Mouse (Mus musculus) neural tube, embryonic 11.5 days (tissue): ENCODE data around the gene Cox20. TPM values are rescaled to one million over a fixed set of nuclear protein-coding genes. Genes with fewer than 3 reads are reported as not detected.
A peak's percentile ranks its signal among the peaks of the same experiment; 100 is the strongest.

Experiments used
- ATAC-seq: fragments of 200-750 bp; cut with Nextera tagmentation; 2 replicates; pipeline ENCODE4 v1.8.0; 2017; ENCODE audit warnings: moderate number of reproducible peaks, mild to moderate bottlenecking, moderate TSS enrichment, moderate library complexity; ENCODE audit not compliant: insufficient read depth, low FRiP score, low TSS enrichment
- DNase-seq: peaks from one replicate; pipeline ENCODE4 v3.0.0-alpha.2; 2015; ENCODE audit warnings: low spot score
- H3K27ac ChIP-seq: fragments of 300-500 bp; sonication (generic); 2 replicates; pipeline ENCODE4 v1.5.1; 2014; ENCODE audit warnings: low read depth, mild to moderate bottlenecking, low read length
- H3K27me3 ChIP-seq: fragments of 300-500 bp; sonication (generic); 2 replicates; pipeline ENCODE4 v1.6.1; 2014; ENCODE audit warnings: mild to moderate bottlenecking, low read length, mixed read lengths; ENCODE audit not compliant: control insufficient read depth, insufficient read depth
- H3K36me3 ChIP-seq: fragments of 300-500 bp; sonication (generic); 2 replicates; pipeline ENCODE4 v1.6.1; 2014; ENCODE audit warnings: mild to moderate bottlenecking, low read length, moderate library complexity, mixed read lengths; ENCODE audit not compliant: control insufficient read depth, insufficient read depth
- H3K4me1 ChIP-seq: fragments of 300-500 bp; sonication (generic); 2 replicates; pipeline ENCODE4 v1.6.1; 2014; ENCODE audit warnings: low read length, mixed read lengths; ENCODE audit not compliant: control insufficient read depth, insufficient read depth
- H3K4me2 ChIP-seq: fragments of 300-500 bp; sonication (generic); 2 replicates; pipeline ENCODE4 v1.6.1; 2014; ENCODE audit warnings: low read depth, mild to moderate bottlenecking, moderate library complexity
- H3K4me3 ChIP-seq: fragments of 300-500 bp; sonication (generic); 2 replicates; pipeline ENCODE4 v1.5.1; 2014; ENCODE audit warnings: low read depth, low read length
- H3K9ac ChIP-seq: fragments of 300-500 bp; sonication (generic); 2 replicates; pipeline ENCODE4 v1.6.1; 2014; ENCODE audit warnings: mild to moderate bottlenecking, low read length
- H3K9me3 ChIP-seq: fragments of 300-500 bp; sonication (generic); 2 replicates; pipeline ENCODE4 v1.6.1; 2016; ENCODE audit warnings: low read length; ENCODE audit not compliant: control insufficient read depth
- WGBS: fragments of 180-500 bp; shearing (Covaris S2); extraction: QIAGEN DNeasy Blood & Tissue Kit; methylation state at CpG from one replicate; pipeline ENCODE4 v1.1.7; 2014; 5-methylcytosine and 5-hydroxymethylcytosine counted together
- polyA plus RNA-seq: library from polyadenylated mRNA; unstranded; fragments of >200 nt; fragmentation: Nextera tagmentation; extraction: Ambion mirVana; gene quantifications from 2 replicates; pipeline ENCODE4 v1.2.1, GENCODE M21; 2014

The Cox20 gene
- polyA plus RNA-seq, 1 experiment from 2014 or later, result 104 TPM

DNA sequence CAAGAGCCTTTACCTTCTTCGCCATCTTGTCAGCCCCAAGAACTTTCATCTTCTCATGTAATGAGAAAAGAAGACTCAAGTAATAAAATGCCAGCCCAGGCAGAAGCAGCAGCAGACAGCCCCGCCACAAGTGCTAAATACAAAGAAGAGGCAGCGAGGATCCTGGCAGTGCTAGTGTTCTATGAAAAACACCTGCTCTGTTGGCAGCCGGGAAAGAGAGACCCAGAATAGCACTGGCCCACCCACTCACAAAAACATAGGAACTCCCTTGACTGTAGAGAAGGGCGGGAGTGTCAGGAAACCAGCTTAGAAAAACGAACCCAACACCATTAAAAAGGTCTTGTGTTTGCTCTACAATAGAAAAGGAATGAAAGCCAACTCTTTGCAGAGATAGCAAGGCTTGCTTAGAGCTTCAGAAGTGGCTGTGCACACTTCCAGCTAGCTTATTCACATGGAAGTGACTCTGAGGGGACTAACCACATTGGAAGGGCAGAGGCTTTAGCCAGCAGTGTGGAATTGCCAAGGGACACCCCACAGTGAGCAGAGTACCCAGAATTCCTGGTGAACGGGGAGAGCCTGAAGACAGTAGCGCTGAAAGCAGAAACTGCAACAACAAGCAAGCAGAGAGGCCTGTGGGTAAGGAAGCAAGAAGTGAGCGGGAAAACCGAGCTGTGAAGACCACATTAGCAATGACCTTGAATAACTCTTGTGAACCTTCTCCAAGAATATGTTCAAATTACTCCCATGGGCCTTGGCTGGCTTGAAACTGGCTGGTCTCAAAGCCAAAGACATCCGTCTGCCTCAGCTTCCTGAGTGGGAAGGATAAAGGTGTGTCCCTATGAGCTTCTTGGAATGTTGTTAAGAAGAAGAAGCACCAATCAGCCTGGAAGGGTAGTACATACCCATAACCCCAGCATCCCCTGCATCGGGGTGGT lies 39.1 kb downstream of the Cox20 start:
- DNase-seq, result no peak
- no peak for ATAC-seq
- no peaks in the 10 kb centered on the region for H3K9me3 ChIP-seq
- H3K27ac ChIP-seq, result no peak overlapping the region
- H3K4me1 ChIP-seq, result no peaks in the 10 kb centered on the region
- WGBS, result 74% methylated on average over 12 of the region's 12 CpGs
- H3K9ac ChIP-seq, result no peak overlapping the region
- no peak overlapping the region for H3K4me2 ChIP-seq
- H3K36me3 ChIP-seq, result no peaks in the 10 kb centered on the region
- no peak overlapping the region for H3K4me3 ChIP-seq
- H3K27me3 ChIP-seq, result no peaks in the 10 kb centered on the region

DNA sequence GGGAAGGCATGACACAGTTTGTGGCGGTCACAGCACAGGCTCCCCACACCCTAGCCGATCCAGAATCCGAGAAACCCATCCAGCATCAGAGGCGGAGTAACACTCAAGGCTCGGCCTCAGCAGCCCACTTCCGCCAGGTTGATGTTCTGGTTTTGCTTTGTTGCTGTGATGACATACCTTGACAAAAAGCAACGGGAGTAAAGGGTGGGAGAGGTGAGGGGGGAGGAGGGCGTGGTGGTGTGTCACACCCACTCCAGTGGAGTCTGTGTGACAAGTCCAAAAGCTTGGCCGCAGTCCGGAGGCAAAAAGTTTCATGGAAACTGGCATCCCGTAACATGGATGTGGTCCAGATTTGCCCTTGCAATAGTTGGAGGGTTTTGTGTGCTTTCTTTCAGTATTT lies 41.3 kb downstream of the Cox20 start:
- ATAC-seq, result no peak
- H3K9me3 ChIP-seq, result no peaks in the 10 kb centered on the region
- H3K4me2 ChIP-seq, result no peak overlapping the region
- no peaks in the 10 kb centered on the region for H3K4me1 ChIP-seq
- H3K36me3 ChIP-seq, result no peaks in the 10 kb centered on the region
- no peak overlapping the region for H3K27ac ChIP-seq
- H3K4me3 ChIP-seq, result no peak overlapping the region
- DNase-seq, result no peak
- H3K27me3 ChIP-seq, result no peaks in the 10 kb centered on the region
- WGBS, result 85% methylated on average over 11 of the region's 11 CpGs
- H3K9ac ChIP-seq, result no peak overlapping the region

GRCm38 (mm10) chr1:178360702-178361101 lies 41.8 kb downstream of the Cox20 start:
- WGBS, result 63% methylated on average over 2 of the region's 2 CpGs
- no peak for ATAC-seq
- H3K9me3 ChIP-seq, result no peaks in the 10 kb centered on the region

DNA sequence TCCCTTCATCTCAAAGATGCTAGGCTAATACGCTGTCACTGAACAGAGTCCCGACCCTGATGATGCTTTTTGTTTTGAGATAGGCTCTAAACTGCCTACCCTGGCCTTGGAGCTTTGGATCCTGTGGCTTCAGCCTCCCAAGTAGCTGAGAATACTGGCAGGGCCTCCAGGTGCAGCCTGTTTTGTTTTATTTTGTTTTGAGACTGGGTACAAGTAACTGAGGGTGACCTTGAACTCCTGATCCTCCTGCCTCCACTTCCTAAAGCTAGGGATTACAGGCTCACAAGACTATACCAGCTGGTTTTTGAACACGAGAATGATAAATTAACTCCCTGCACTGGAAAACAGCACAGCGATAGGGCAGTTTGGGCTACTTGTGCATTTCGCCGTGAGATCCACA lies 46.2 kb downstream of the Cox20 start:
- no peak overlapping the region for H3K9ac ChIP-seq
- ATAC-seq, result no peak
- H3K27me3 ChIP-seq, result no peaks in the 10 kb centered on the region
- H3K36me3 ChIP-seq, result no peaks in the 10 kb centered on the region
- H3K9me3 ChIP-seq, result no peaks in the 10 kb centered on the region
- 83% methylated on average over 6 of the region's 6 CpGs for WGBS
- 0 out of 2 replicates have a peak, but pooled peaks cover 4% of the 10 kb centered on the region for H3K4me1 ChIP-seq
- no peak overlapping the region for H3K4me3 ChIP-seq
- no peak overlapping the region for H3K4me2 ChIP-seq
- no peak overlapping the region for H3K27ac ChIP-seq
- no peak for DNase-seq

More at GRCm38 (mm10) chr1:178360702-178361101, 41.8 kb downstream of the Cox20 start:
- no peak overlapping the region for H3K4me3 ChIP-seq
- no peak overlapping the region for H3K4me2 ChIP-seq
- H3K27me3 ChIP-seq, result no peaks in the 10 kb centered on the region
- no peak overlapping the region for H3K9ac ChIP-seq
- H3K27ac ChIP-seq, result no peak overlapping the region
- DNase-seq, result no peak
- H3K4me1 ChIP-seq, result no peaks in the 10 kb centered on the region
- H3K36me3 ChIP-seq, result no peaks in the 10 kb centered on the region

GRCm38 (mm10) chr1:178368121-178368520 lies 49.2 kb downstream of the Cox20 start:
- Histone ChIP-seq H3K4me3 (no peak overlapping the region), H3K9ac (no peak overlapping the region), H3K9me3 (no peaks in the 10 kb centered on the region), H3K4me1 (0 out of 2 replicates have a peak, but pooled peaks cover 4% of the 10 kb centered on the region), H3K36me3 (no peaks in the 10 kb centered on the region), H3K27ac (no peak overlapping the region), H3K27me3 (no peaks in the 10 kb centered on the region), H3K4me2 (no peak overlapping the region)
- 75% methylated on average over 6 of the region's 6 CpGs for WGBS
- DNase-seq, result no peak
- no peak for ATAC-seq

GRCm38 (mm10) chr1:178368548-178369271 lies 49.8 kb downstream of the Cox20 start:
- Histone ChIP-seq H3K27me3 (no peaks in the 10 kb centered on the region), H3K9ac (peak overlapping the region; percentile 63), H3K4me2 (peak overlapping the region; percentile 81), H3K27ac (peak overlapping the region; percentile 47), H3K9me3 (no peaks in the 10 kb centered on the region), H3K4me1 (0 out of 2 replicates have a peak, but pooled peaks cover 4% of the 10 kb centered on the region), H3K4me3 (peak overlapping the region; percentile 42), H3K36me3 (no peaks in the 10 kb centered on the region)
- DNase-seq, result peak; percentile 90
- 4% methylated on average over 36 of the region's 36 CpGs for WGBS
- ATAC-seq, result peak; percentile 94

GRCm38 (mm10) chr1:178369272-178369651 lies 50.3 kb downstream of the Cox20 start:
- DNase-seq, result peak; percentile 55
- H3K4me1 ChIP-seq, result 0 out of 2 replicates have a peak, but pooled peaks cover 4% of the 10 kb centered on the region
- H3K4me2 ChIP-seq, result peak overlapping the region; percentile 81
- no peaks in the 10 kb centered on the region for H3K9me3 ChIP-seq
- peak overlapping the region; percentile 42 for H3K4me3 ChIP-seq
- peak overlapping the region; percentile 63 for H3K9ac ChIP-seq
- H3K27me3 ChIP-seq, result no peaks in the 10 kb centered on the region
- peak overlapping the region; percentile 47 for H3K27ac ChIP-seq
- ATAC-seq, result peak; percentile 74
- H3K36me3 ChIP-seq, result no peaks in the 10 kb centered on the region
- 2% methylated on average over 11 of the region's 11 CpGs for WGBS
